9 mouse cellular contexts compared by ENCODE assay signal in genomic region chr11:82467218-82467617, GRCm38 (mm10).
DNase-seq lines count a peak whose midpoint lies in the region; ATAC-seq and TF ChIP-seq lines count a peak whose summit lies in the region.
"Had no signal": no experiment of that assay in that cellular context is flagged by ENCODE, and none has a peak within 500 bp of the region (broad histone marks: within the 10 kb centered on the region; RNA-seq: fewer than 3 reads in every experiment).

No protein-coding gene starts in this region.

- no peaks in the 10 kb centered on the region for H3K27me3 ChIP-seq in forebrain, postnatal 0 days (ENCODE audit: insufficient read depth, low read length)
- H3K27me3 ChIP-seq in forebrain, embryonic 12.5 days = peaks cover 16% of the 10 kb centered on the region
- peaks cover 5% of the 10 kb centered on the region; the same call in 1 of the 2 replicates for H3K27me3 ChIP-seq in embryonic facial prominence, embryonic 10.5 days (replicated peaks; ENCODE audit: low read depth, poor library complexity, severe bottlenecking)

- no peaks in the 10 kb centered on the region for H3K36me3 ChIP-seq in forebrain, postnatal 0 days (ENCODE audit: insufficient read depth)
- H3K36me3 ChIP-seq in forebrain, embryonic 12.5 days (replicated peaks) = no peaks in the 10 kb centered on the region
- H3K36me3 ChIP-seq in embryonic facial prominence, embryonic 10.5 days (replicated peaks) = no peaks in the 10 kb centered on the region
- H3K36me3 ChIP-seq: neural tube, embryonic 12.5 days had no signal

- intact Hi-C loops in left cerebral cortex, postnatal 14 days (cut with DNase I) = no loop called here

- H3K27ac ChIP-seq in forebrain, postnatal 0 days (ENCODE audit: low read depth, low read length) = no peak overlapping the region
- H3K27ac ChIP-seq in forebrain, embryonic 12.5 days = no peak overlapping the region
- no peak overlapping the region for H3K27ac ChIP-seq in embryonic facial prominence, embryonic 10.5 days (replicated peaks)
- H3K27ac ChIP-seq: neural tube, embryonic 12.5 days had no signal

- no peaks in the 10 kb centered on the region for H3K9me3 ChIP-seq in forebrain, postnatal 0 days (ENCODE audit: low read length)
- H3K9me3 ChIP-seq in forebrain, embryonic 12.5 days = no peaks in the 10 kb centered on the region
- no peaks in the 10 kb centered on the region for H3K9me3 ChIP-seq in embryonic facial prominence, embryonic 10.5 days
- H3K9me3 ChIP-seq: neural tube, embryonic 12.5 days had no signal

- H3K9ac ChIP-seq in forebrain, postnatal 0 days = no peak overlapping the region
- no peak overlapping the region for H3K9ac ChIP-seq in forebrain, embryonic 12.5 days
- H3K9ac ChIP-seq: neural tube, embryonic 12.5 days had no signal

- TF ChIP-seq CTCF in forebrain, postnatal 0 days (IDR thresholded peaks at IDR 0.05; ENCODE audit: low read depth) = no peak

- no peaks in the 10 kb centered on the region for H3K4me1 ChIP-seq in forebrain, postnatal 0 days (ENCODE audit: insufficient read depth)
- peaks cover under 1% of the 10 kb centered on the region; the same call in 1 of the 2 replicates for H3K4me1 ChIP-seq in forebrain, embryonic 12.5 days
- H3K4me1 ChIP-seq in embryonic facial prominence, embryonic 10.5 days = no peaks in the 10 kb centered on the region

- peak; percentile 64 for DNase-seq in forebrain, postnatal 0 days
- DNase-seq in testis, postnatal 10 days (ENCODE audit: low spot score) = peak; percentile 43
- no peak for DNase-seq in testis, postnatal 14 days (ENCODE audit: low spot score)
- peak; percentile 63 to 72 for DNase-seq in left cerebral cortex, postnatal 14 days (ENCODE audit: low spot score in 2 of 2)
- DNase-seq in liver (no peak), MN1 (ENCODE audit: low spot score) (no peak)
- no peak for DNase-seq in embryonic facial prominence, embryonic 10.5 days (ENCODE audit: low spot score)

- WGBS in forebrain, postnatal 0 days = 40% methylated on average over 7 of the region's 7 CpGs
- WGBS in forebrain, embryonic 12.5 days = 87% methylated on average over 7 of the region's 7 CpGs
- WGBS in embryonic facial prominence, embryonic 10.5 days = 91% methylated on average over 7 of the region's 7 CpGs

- peak; percentile 54 for ATAC-seq in forebrain, postnatal 0 days
- no peak for ATAC-seq in forebrain, embryonic 12.5 days (ENCODE audit: low FRiP score)

- no peak overlapping the region for H3K4me2 ChIP-seq in forebrain, postnatal 0 days (ENCODE audit: low read depth)
- H3K4me2 ChIP-seq in forebrain, embryonic 12.5 days = no peak overlapping the region
- H3K4me2 ChIP-seq: neural tube, embryonic 12.5 days had no signal

- H3K4me3 ChIP-seq in forebrain, postnatal 0 days (ENCODE audit: low read depth, low read length) = no peak overlapping the region
- H3K4me3 ChIP-seq in forebrain, embryonic 12.5 days (replicated peaks) = no peak overlapping the region
- H3K4me3 ChIP-seq in embryonic facial prominence, embryonic 10.5 days = no peak overlapping the region
- H3K4me3 ChIP-seq: neural tube, embryonic 12.5 days had no signal

Comparison
In these comparisons a context has a peak if more than half of its experiments do, and no peak if none do; other contexts are left out.
1. DNase-seq: peak in forebrain, postnatal 0 days (single experiment), testis, postnatal 10 days (single experiment) and left cerebral cortex, postnatal 14 days (2 of 2); none in testis, postnatal 14 days (single experiment), liver (single experiment), MN1 (single experiment) and embryonic facial prominence, embryonic 10.5 days (single experiment).